Mouse (Mus musculus) erythroblast, embryonic 14.5 days (primary cell): ENCODE measurements around the gene Prm1. TPM values are rescaled to one million over a fixed set of nuclear protein-coding genes. Genes with fewer than 3 reads are reported as not detected.
"Not testable (repeated sequence)": the region's sequence is repeated elsewhere in the genome, so short reads cannot be mapped to it uniquely, and the experiment has no call there.

Experiments
- H3K27me3 ChIP-seq: 2 replicates; pipeline ENCODE4 v1.6.1; 2012; ENCODE audit warnings: inconsistent platforms; ENCODE audit not compliant: control insufficient read depth
- H3K36me3 ChIP-seq: 2 replicates; pipeline ENCODE4 v1.6.1; 2012; ENCODE audit warnings: mild to moderate bottlenecking, inconsistent platforms; ENCODE audit not compliant: control insufficient read depth
- H3K4me1 ChIP-seq: 2 replicates; pipeline ENCODE4 v1.6.1; 2012; ENCODE audit warnings: inconsistent platforms; ENCODE audit not compliant: control insufficient read depth
- H3K4me3 ChIP-seq: replicated peaks from 2 replicates; pipeline ENCODE3; 2012; ENCODE audit warnings: moderate library complexity, mild to moderate bottlenecking, inconsistent platforms
- H3K9me3 ChIP-seq: 2 replicates; pipeline ENCODE4 v1.6.1; 2012; ENCODE audit warnings: low read length, inconsistent platforms, mixed read lengths; ENCODE audit not compliant: control insufficient read depth
- GATA1 ChIP-seq: IDR thresholded peaks from 2 replicates; pipeline ENCODE4 v1.6.1; 2012; ENCODE audit warnings: low read length, inconsistent platforms, mixed read lengths
- TAL1 ChIP-seq: IDR thresholded peaks from 3 replicates; pipeline ENCODE4 v1.6.1; 2012; ENCODE audit warnings: low read length, inconsistent platforms, mixed read lengths
- polyA plus RNA-seq: library from polyadenylated mRNA; stranded (reverse); fragments of >175 nt; gene quantifications from 2 replicates; pipeline ENCODE4 v1.2.3, GENCODE M21; 2012

Gene Prm1
- polyA plus RNA-seq, 1 experiment: not detected

- H3K36me3 ChIP-seq: no peaks in the 10 kb centered on the region
- no peaks in the 10 kb centered on the region for H3K9me3 ChIP-seq
- TF ChIP-seq TAL1 (no peak), GATA1 (no peak)
- peaks cover 4% of the 10 kb centered on the region for H3K27me3 ChIP-seq
- H3K4me3 ChIP-seq: no peak overlapping the region
- peaks cover 8% of the 10 kb centered on the region for H3K4me1 ChIP-seq
These were observed 4.7 kb upstream of the Prm1 start for GRCm38 (mm10) chr16:10810376-10810775.

DNA sequence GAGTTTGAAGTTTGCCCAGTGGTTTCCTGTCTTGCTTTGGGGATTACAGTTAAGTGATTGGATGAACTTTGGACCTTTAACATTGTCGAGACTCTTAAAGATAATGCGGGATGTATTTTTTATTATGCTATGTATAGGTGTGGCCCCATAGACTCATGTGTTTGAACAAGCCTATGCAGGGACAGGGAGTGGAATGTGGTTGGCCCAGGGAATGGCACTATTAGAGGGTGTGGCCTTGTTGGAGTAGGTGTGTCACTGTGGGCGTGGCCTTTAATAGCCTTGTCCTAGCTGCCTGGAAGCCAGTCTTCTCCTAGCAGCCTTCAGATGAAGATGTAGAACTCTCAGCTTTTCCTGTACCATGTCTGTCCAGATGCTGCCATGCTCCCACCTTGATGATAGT is 3.2 kb downstream of the Prm1 start:
- H3K36me3 ChIP-seq, H3K27me3 ChIP-seq, H3K4me1 ChIP-seq, H3K4me3 ChIP-seq, H3K9me3 ChIP-seq: not testable (repeated sequence)

DNA sequence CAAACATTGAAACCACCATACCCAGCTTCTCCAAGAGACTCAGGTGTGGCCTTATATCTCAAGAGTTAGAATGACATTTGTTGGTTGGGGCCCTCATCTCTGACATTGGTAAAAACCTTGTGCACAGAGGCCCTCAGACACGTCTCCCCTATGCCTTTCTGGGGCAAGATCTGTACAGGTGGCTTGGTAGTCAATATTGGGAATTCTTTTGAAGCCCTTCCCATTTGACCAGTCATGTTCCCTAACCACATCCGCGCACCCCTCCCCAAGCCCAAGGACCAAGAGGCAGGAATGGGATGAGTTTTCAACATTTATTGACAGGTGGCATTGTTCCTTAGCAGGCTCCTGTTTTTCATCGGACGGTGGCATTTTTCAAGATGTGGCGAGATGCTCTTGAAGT is 9.6 kb downstream of the Prm1 start, which contains the start of gene Prm2:
Gene Prm2, minus strand, starts transcription at position 101 of the 400 bp plus-strand sequence.
- H3K36me3 ChIP-seq: no peaks in the 10 kb centered on the region
- no peak within 1 kb of the TSS for H3K4me3 ChIP-seq
- H3K9me3 ChIP-seq: no peaks in the 10 kb centered on the region
- TF ChIP-seq GATA1 (no peak), TAL1 (no peak)
- no peaks in the 10 kb centered on the region for H3K4me1 ChIP-seq
- peaks cover 26% of the 10 kb centered on the region for H3K27me3 ChIP-seq

DNA sequence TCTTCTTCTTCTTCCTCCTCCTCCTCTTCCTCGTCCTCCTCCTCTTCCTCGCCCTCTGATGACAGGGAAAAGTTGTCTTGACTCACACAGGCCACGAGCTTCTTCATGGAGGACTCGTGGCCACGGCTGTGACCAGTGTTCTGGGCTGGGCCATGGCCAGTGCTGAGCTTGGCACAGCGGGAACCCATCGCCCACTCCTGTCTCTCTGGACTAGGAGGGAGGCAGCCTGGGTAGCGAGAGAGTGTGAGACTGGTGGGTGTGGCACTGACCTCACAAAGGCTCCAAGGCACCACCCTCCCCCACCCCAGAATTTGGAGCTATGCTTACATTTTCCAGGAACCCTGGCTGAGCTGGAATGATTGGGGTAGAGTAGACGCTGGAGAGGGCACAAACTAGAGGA is 14.9 kb downstream of the Prm1 start, which contains the start of gene Prm3:
Gene Prm3, minus strand, starts transcription at position 213 of the 400 bp plus-strand sequence.
- Histone ChIP-seq H3K36me3 (no peaks in the 10 kb centered on the region), H3K4me1 (peaks cover 11% of the 10 kb centered on the region), H3K27me3 (peaks cover 16% of the 10 kb centered on the region), H3K9me3 (no peaks in the 10 kb centered on the region), H3K4me3 (no peak within 1 kb of the TSS)
- TF ChIP-seq TAL1 (no peak), GATA1 (no peak)

GRCm38 (mm10) chr16:10788866-10789265 is 16.8 kb downstream of the Prm1 start:
- TF ChIP-seq GATA1 (no peak), TAL1 (no peak)
- H3K9me3 ChIP-seq: peaks cover 7% of the 10 kb centered on the region; the same call in 1 of the 2 replicates
- no peaks in the 10 kb centered on the region for H3K36me3 ChIP-seq
- H3K4me3 ChIP-seq: no peak overlapping the region
- H3K4me1 ChIP-seq: peaks cover 26% of the 10 kb centered on the region
- peaks cover 22% of the 10 kb centered on the region for H3K27me3 ChIP-seq

GRCm38 (mm10) chr16:10788271-10788670 is 17.4 kb downstream of the Prm1 start, which contains the start of gene Tnp2:
Gene Tnp2, minus strand, starts transcription at chr16:10788660.
- no peak for TF ChIP-seq TAL1
- TF ChIP-seq GATA1: no peak
- no peaks in the 10 kb centered on the region for H3K36me3 ChIP-seq
- peaks cover 7% of the 10 kb centered on the region; the same call in 1 of the 2 replicates for H3K9me3 ChIP-seq
- peaks cover 28% of the 10 kb centered on the region for H3K27me3 ChIP-seq
- no peak within 1 kb of the TSS for H3K4me3 ChIP-seq
- H3K4me1 ChIP-seq: peaks cover 26% of the 10 kb centered on the region

DNA sequence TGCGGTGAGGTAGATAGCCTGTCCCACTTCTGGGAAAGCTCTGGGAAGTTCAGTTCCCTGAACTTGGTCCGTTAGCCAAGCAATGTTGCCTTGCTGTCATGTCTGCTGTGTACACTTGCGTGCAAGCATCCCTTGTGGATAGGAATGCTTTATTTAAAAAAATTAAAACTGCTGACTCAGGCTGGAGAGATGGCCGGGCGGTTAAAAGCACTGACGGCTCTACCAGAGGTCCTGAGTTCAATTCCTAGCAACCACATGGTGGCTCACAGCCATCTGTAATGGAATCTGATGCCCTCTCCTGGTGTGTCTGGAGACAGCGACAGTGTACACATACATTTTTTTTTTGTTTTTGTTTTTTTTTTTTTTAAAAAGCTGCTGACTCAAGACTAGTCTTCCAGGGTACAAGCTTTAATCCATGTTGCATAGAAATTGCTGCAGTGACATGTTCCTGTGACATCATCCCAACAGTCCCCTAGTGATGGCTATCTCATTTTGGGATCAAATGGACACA is 18.0 kb downstream of the Prm1 start:
- Histone ChIP-seq H3K9me3 (peaks cover 7% of the 10 kb centered on the region; the same call in 1 of the 2 replicates), H3K27me3 (peaks cover 34% of the 10 kb centered on the region), H3K36me3 (no peaks in the 10 kb centered on the region), H3K4me1 (peaks cover 26% of the 10 kb centered on the region), H3K4me3 (no peak overlapping the region)
- TF ChIP-seq TAL1 (no peak), GATA1 (no peak)

GRCm38 (mm10) chr16:10786782-10787547 is 18.7 kb downstream of the Prm1 start:
- TF ChIP-seq TAL1 (no peak), GATA1 (no peak)
- Histone ChIP-seq H3K27me3 (peaks cover 41% of the 10 kb centered on the region), H3K4me3 (peak overlapping the region; percentile 90), H3K9me3 (peaks cover 7% of the 10 kb centered on the region; the same call in 1 of the 2 replicates), H3K4me1 (peaks cover 26% of the 10 kb centered on the region), H3K36me3 (no peaks in the 10 kb centered on the region)

DNA sequence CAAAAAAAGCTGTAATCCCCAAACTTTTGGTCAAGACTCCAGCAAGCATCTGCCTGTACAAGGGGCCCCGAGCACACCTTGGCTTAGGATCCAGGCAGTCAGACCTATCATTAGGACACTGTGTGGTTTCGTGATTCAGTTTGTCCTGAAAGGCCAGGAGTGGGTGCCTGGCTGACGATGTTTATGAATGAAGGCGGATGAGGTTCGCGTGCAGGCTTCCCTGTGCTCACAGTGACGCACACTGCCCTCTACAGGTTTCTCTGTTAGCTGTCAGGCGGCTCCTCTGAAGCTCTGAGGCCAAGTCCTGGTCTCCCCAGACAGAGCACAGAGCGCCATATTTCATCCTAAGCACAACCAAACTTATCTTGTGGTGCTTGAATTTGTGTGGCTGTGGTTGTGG is 19.4 kb downstream of the Prm1 start:
- TF ChIP-seq GATA1 (no peak), TAL1 (no peak)

More for the DNA sequence above, 19.4 kb downstream of the Prm1 start:
- H3K9me3 ChIP-seq: peaks cover 7% of the 10 kb centered on the region; the same call in 1 of the 2 replicates
- no peaks in the 10 kb centered on the region for H3K36me3 ChIP-seq
- H3K4me3 ChIP-seq: peak overlapping the region; percentile 90
- H3K4me1 ChIP-seq: peaks cover 26% of the 10 kb centered on the region
- peaks cover 47% of the 10 kb centered on the region for H3K27me3 ChIP-seq
